Mouse (Mus musculus): ENCODE data around the gene Uprt. TPM values are rescaled to one million over a fixed set of nuclear protein-coding genes. Genes with fewer than 3 reads are reported as not detected.

Gene Uprt
- polyA plus RNA-seq (2014; fragmentation: Illumina TruSeq; extraction: RNeasy Lipid Tissue Mini Kit (QIAGEN cat#74804); ENCODE audit: low read depth, low replicate concordance) = 29.7 TPM

DNA sequence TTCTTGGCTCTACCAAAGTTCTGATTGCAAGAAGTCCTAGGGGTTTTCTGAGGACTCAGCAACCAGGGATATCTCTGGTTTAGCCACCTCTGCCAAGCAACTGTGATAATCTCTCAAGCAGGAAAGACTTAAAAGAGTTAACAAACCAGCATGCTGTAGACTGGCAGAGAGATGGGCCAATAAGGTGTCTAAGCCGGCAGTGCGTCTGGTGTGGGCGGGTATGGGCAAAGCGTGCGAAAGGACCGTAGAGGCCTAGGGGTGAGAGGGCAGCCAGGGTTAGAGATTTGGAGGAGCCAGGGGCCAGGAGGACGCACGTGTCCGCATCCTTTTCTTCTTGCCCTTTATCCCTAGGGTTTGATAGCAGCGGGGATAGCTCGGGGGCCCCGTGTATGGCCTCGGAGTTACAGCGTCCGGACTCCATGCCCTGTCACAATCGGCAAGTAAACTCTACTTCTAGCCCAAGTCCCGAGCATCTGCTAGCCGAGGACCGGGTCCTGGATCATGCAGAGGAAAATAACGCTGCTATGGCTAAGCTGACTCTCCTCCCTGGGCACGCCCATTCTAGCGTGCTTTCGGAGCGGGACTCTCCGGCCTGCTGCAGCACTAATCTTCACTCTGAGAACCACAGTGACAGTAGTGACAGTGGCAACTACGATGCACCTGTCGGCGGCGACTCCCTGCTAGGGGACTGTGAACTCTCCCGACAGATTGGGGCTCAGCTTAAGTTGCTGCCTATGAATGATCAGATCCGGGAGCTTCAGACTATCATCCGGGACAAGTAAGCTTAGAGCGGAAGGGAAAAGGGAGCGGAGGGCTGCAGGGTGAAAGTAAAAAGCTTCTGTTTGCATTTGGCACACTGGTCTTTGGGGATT is at the start of gene Uprt:
Gene Uprt (plus strand): TSS at position 247 of the 872 bp plus-strand sequence.

Other genes with a start within 250 kb of the Uprt start
- gene Abcb7, start 69.0 kb upstream of the Uprt start, polyA plus RNA-seq (2014; fragmentation: Illumina TruSeq; extraction: RNeasy Lipid Tissue Mini Kit (QIAGEN cat#74804); ENCODE audit: low read depth, low replicate concordance) = 97.7 TPM
- gene Zdhhc15, start 188.2 kb downstream of the Uprt start, polyA plus RNA-seq (2014; fragmentation: Illumina TruSeq; extraction: RNeasy Lipid Tissue Mini Kit (QIAGEN cat#74804); ENCODE audit: low read depth, low replicate concordance) = 10.2 TPM